Mouse (Mus musculus) retina, adult 2 months (tissue): ENCODE measurements around the gene Ccdc155.
"Not testable (repeated sequence)": the region's sequence is repeated elsewhere in the genome, so short reads cannot be mapped to it uniquely, and the experiment has no call there.

Experiments
- DNase-seq: peaks from one replicate; pipeline ENCODE4 v3.0.0-alpha.2; 2012; ENCODE audit warnings: low read depth, low spot score

Ccdc155 gene

GRCm38 (mm10) chr7:45191161-45191560, 13.5 kb downstream of the Ccdc155 start:
- no peak for DNase-seq

- DNase-seq, result no peak
Observed at GRCm38 (mm10) chr7:45190186-45190585, 14.5 kb downstream of the Ccdc155 start.

GRCm38 (mm10) chr7:45189600-45189999, 15.1 kb downstream of the Ccdc155 start:
- DNase-seq, result no peak

DNA sequence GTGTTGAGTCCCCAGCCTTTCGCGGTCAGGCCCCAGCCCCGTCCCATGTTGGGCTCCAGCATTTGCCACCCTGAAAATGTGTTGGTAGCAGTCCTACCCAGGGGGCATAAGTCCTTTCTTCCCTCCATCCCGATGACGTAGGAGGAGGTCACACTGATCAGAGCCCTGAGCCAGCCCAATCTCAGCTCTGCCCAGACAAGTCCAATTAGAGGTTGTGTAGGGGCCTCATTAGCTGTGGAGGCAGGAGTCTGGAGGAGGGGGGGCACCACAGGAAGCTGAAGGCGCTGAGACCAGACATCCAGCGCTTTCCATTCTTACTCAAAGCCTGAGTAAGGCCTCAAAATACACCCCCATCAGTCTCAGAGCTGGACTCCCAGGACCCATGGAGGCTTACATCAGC, 18.8 kb downstream of the Ccdc155 start:
- no peak for DNase-seq

GRCm38 (mm10) chr7:45183672-45184071, 21.0 kb downstream of the Ccdc155 start:
- DNase-seq, result no peak

GRCm38 (mm10) chr7:45182606-45183005, 22.1 kb downstream of the Ccdc155 start:
- no peak for DNase-seq

GRCm38 (mm10) chr7:45182199-45182601, 22.5 kb downstream of the Ccdc155 start:
- no peak for DNase-seq

DNA sequence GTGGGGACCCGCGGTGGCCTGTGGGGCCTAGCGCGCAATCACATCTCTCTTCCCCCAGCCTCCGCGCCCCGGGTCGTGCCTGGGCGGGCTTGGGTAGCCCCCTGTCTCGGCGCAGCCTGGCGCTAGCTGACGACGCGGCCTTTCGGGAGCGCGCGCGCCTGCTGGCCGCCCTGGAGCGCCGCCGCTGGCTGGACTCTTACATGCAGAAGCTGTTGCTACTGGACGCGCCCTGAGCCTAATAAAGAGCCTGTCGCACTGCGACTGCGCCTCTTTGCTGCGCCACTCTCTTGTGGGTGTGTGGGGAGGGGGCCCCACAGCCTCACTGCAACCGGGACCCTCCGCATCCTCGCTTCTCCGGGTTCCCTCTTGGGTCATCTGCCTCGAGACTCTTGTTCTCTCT, 23.2 kb downstream of the Ccdc155 start:
- DNase-seq, result no peak

DNA sequence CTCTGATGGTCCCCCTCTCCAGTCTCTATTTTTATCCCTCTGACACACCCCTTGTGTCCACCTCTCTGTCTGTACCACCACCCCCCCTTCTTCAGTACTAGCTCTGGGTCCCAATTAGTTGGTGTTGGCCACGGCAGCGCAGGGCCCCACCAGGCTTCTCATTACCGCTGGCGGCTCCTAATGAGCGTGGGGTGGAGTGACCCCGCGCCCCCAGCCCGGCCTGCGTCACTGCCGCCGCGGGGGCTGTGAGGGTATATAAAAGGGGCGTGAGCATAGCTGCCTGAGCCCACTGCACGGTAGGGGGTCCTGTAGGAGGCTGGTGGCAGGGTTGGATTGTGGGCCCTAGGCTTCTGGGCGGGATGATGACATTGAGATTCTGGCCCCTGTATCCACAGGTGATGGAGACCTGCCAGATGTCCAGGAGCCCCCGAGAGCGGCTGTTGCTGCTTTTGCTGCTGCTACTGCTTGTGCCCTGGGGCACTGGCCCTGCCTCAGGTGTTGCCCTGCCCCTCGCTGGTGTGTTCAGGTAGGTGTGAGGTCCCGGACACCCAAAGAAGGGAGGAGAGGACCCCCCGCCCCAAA, 23.7 kb downstream of the Ccdc155 start, which contains the start of gene Pth2:
TSS of gene Pth2 (plus strand) at position 100 of the 582 bp plus-strand sequence.
- no peak for DNase-seq

- no peak for DNase-seq
Observed at GRCm38 (mm10) chr7:45179469-45179868, 25.2 kb downstream of the Ccdc155 start, which contains the start of gene Gfy. TSS of gene Gfy (minus strand) at chr7:45179569.

GRCm38 (mm10) chr7:45178550-45178949, 26.1 kb downstream of the Ccdc155 start:
- DNase-seq, result no peak

DNA sequence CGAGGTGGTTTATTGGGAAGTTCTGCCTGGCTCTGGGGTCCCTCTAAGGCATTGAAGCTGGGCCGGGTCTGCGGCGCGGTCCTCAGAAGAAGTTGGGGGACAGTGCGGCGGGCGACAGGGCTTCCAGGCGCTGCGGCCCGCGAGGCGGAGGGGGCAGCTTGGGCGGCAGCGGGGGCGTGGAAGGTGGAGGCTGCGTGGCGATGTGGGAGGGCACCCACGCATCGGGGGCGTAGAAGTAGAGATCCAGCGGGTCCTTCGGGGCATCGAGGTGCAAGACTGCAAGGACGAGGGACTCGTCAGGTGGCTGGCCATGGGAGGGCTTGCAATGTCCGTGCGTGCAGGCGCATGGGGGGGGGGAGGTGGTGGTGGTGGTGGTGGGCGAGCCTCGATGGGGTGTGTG, 28.3 kb downstream of the Ccdc155 start:
- DNase-seq, result no peak

DNA sequence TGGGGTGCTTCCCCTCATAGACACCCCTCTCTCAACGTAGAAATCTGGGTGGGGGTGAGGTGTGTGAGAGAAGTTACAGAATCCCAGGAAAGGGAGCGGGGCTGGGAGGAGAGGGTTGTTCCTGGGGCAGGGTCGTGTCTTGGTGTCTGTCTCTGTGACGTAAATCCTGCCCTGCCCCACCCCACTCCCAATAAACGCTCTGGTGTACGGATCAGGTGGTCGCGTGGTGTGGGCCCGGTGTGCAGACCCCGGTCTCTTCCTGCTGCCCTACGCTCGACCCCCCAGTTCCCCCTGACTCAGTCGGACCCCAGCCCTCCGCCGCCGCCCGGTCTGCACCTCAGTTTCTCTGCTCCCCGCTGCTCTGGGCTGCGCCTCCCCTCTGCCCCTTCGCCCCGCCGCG, 28.8 kb downstream of the Ccdc155 start:
- no peak for DNase-seq

GRCm38 (mm10) chr7:45175398-45175797, 29.3 kb downstream of the Ccdc155 start:
- no peak for DNase-seq

DNA sequence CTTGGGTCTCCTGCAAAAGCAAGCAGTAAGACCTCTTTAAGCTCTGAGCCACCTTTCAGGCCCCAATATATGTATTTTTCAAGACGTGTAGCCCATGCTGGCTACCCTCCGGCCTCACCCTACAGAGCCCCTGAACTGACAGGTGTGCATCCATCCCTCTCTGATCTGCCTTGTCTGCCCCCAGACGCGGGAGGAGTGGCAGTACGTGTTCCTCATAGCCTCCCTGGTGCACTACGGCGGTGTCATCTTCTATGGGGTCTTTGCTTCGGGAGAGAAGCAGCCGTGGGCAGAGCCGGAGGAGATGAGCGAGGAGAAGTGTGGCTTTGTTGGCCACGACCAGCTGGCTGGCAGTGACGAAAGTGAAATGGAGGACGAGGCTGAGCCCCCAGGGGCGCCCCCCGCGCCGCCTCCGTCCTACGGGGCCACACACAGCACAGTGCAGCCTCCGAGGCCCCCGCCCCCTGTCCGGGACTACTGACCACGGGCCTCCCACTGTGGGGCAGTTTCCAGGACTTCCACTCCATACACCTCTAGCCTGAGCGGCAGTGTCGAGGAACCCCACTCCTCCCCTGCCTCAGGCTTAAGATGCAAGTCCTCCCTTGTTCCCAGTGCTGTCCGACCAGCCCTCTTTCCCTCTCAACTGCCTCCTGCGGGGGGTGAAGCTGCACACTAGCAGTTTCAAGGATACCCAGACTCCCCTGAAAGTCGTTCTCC, 30.0 kb downstream of the Ccdc155 start:
- no peak for DNase-seq

DNA sequence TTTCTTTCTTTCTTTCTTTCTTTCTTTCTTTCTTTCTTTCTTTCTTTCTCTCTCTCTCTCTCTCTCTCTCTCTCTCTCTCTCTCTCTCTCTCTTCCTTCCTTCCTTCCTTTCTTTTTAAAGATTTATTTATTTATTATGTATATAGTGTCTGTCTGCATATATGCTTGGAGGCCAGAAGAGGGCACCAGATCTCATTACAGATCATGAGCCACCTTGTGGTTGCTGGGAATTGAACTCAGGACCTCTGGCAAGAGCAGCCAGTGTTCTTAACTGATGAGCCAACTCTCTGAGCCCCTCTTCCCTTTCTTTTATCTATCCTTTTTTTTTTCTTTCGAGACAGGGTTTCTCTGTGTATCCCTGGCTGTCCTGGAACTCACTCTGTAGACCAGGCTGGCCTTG, 30.9 kb downstream of the Ccdc155 start:
- DNase-seq, result not testable (repeated sequence)

DNA sequence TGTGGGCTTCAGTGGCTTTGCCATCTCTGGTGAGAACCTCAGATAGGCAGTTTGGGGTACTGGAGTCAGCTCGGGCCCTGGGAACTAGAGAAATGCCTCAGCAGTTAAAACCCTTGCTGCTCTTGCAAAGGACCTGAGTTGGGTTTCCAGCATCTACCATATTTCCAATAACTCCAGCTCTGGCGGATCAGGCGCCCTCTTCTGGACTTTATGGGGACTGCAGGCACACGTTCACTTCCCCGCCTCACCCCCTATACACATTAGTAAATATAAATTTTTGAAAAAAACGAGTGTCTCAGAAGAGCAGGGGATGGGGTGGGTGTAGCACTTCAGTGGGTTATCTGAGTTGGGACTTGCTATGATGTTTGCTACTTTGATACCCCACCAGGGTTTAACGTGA, 31.7 kb downstream of the Ccdc155 start:
- DNase-seq, result no peak

GRCm38 (mm10) chr7:45169495-45169894, 35.2 kb downstream of the Ccdc155 start:
- no peak for DNase-seq

GRCm38 (mm10) chr7:45168656-45169055, 36.0 kb downstream of the Ccdc155 start:
- DNase-seq, result no peak

- DNase-seq, result no peak
Observed at GRCm38 (mm10) chr7:45167761-45168445, 36.8 kb downstream of the Ccdc155 start.

DNA sequence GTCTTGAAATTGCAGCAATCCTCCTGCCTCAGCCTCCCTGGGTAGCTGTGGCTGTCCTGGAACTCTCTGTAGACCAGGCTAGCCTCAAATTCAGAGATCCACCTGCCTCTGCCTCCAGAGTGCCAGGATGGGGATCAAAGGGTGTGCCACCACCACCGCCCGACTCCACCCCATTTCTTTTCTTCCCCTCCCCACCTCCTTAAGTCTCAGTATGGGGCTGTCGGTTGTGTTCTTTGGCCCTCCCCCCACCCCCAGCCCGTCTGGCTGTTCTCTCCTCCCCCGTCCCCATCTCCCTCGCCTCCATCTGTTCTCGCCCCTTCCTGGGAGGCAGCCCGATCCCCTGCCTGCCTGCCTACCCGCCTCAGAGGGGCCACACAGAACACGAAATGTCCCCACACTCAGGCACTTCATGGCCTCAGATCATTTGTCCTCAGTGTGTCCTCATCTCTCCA, 37.7 kb downstream of the Ccdc155 start:
- DNase-seq, result no peak

- no peak for DNase-seq
Observed at GRCm38 (mm10) chr7:45165701-45166100, 39.0 kb downstream of the Ccdc155 start.

DNA sequence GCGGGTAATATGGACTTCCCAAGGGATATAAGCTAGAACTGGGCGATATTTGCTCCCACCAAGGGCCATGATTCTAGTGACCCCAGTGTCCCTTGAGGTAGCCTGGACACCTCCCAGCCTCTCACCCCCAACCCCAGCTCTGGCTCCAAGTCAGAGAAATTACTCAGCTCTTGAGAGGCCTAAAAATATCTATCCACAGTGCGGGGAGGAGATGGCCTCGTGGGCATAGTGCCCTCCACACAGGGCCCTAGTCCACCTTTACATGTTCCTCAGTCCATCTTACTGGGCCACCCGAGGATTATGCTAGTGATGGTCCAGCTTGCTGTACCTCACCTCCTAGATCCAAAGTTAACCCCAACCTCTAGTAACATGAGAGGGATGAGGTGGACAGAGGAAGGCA, 39.9 kb downstream of the Ccdc155 start:
- DNase-seq, result no peak
